ENCODE assay signal across 22 mouse cellular contexts in genomic region chr5:131169186-131169585, GRCm38 (mm10).
"Had no signal": no experiment of that assay in that cellular context is flagged by ENCODE, and none has a peak within 500 bp of the region (broad histone marks: within the 10 kb centered on the region; RNA-seq: fewer than 3 reads in every experiment).

No protein-coding gene starts in this region.

- ATAC-seq: liver, embryonic 12.5 days; midbrain, embryonic 13.5 days; midbrain, embryonic 16.5 days had no signal

- DNase-seq: kidney, adult 18-20 months; kidney, adult 9 months; kidney, postnatal 36 days; liver; lung, adult 18-20 months; lung, postnatal 14 days; retina, postnatal 1 day; right cerebral cortex, postnatal 25 days; spleen, adult 18-20 months; thymus, postnatal 25 days had no signal

- H3K4me3 ChIP-seq: limb, embryonic 10.5 days; limb, embryonic 13.5 days; liver, embryonic 12.5 days; liver, embryonic 15.5 days; megakaryocyte, embryonic 14.5 days; midbrain, embryonic 10.5 days; midbrain, embryonic 13.5 days; myocyte; neural tube, embryonic 13.5 days; stomach, embryonic 15.5 days had no signal

- H3K27ac ChIP-seq: limb, embryonic 10.5 days; limb, embryonic 13.5 days; liver, embryonic 12.5 days; liver, embryonic 15.5 days; macrophage; midbrain, embryonic 10.5 days; midbrain, embryonic 13.5 days; neural tube, embryonic 13.5 days; stomach, embryonic 15.5 days had no signal
